Comparison of ENCODE assay signal across 35 mouse cellular contexts in genomic region chr12:103481671-103482070, GRCm38 (mm10). TPM values are rescaled to one million over a fixed set of nuclear protein-coding genes. Genes with fewer than 3 reads are reported as not detected.
DNase-seq lines count a peak whose midpoint lies in the region; TF ChIP-seq lines count a peak whose summit lies in the region.
"Had no signal": no experiment of that assay in that cellular context is flagged by ENCODE, and none has a peak within 500 bp of the region (broad histone marks: within the 10 kb centered on the region; RNA-seq: fewer than 3 reads in every experiment).

No protein-coding gene starts in this region.

- WGBS in lung, adult 2 months, result 57% methylated on average over 5 of the region's 5 CpGs

- no peaks in the 10 kb centered on the region for H3K4me1 ChIP-seq in lung, adult 2 months (ENCODE audit: control insufficient read depth, insufficient read depth, low read length)
- H3K4me1 ChIP-seq: forebrain, embryonic 13.5 days; heart, embryonic 12.5 days; hindbrain, embryonic 13.5 days; limb, embryonic 13.5 days had no signal

- intact Hi-C loops in left cerebral cortex, postnatal 36 days (cut with DNase I), result no loop called here

- TF ChIP-seq POLR2A in lung, adult 2 months (IDR thresholded peaks at IDR 0.05; ENCODE audit: borderline replicate concordance, extremely low read depth, low read depth, low read length), result no peak

- H3K4me3 ChIP-seq in lung, adult 2 months (replicated peaks; ENCODE audit: extremely low read depth, low read depth, low read length), result no peak overlapping the region
- H3K4me3 ChIP-seq: forebrain, embryonic 13.5 days; heart, adult 2 months; heart, embryonic 12.5 days; hindbrain, embryonic 13.5 days; left cerebral cortex, adult 2 months; limb, embryonic 13.5 days had no signal

- TF ChIP-seq CTCF in lung, adult 2 months (IDR thresholded peaks at IDR 0.05; ENCODE audit: insufficient read depth, low read length), result no peak

- peak; percentile 47 for DNase-seq in adrenal gland, postnatal 10 days
- DNase-seq in adrenal gland, adult 18-20 months (ENCODE audit: low spot score in 2 of 2), result no peak
- DNase-seq in layer of hippocampus, adult 11-12 months (ENCODE audit: low spot score), result peak; percentile 0
- no peak for DNase-seq in layer of hippocampus, adult 8-10 months (ENCODE audit: low spot score in 2 of 2)
- DNase-seq in lung, postnatal 25 days (ENCODE audit: low spot score), result peak; percentile 30
- no peak for DNase-seq in lung, adult 2 months
- DNase-seq in left cerebral cortex, postnatal 36 days (ENCODE audit: low spot score in 2 of 2), result no peak
- DNase-seq: cerebellum, adult 11 months; cerebellum, adult 9-10 months; cerebellum, postnatal 36 days; gastrocnemius, postnatal 25 days; heart, adult 2 months; heart, postnatal 4 days; kidney, adult 9 months; kidney, postnatal 14 days; right cerebral cortex, postnatal 25 days; thymus, postnatal 14 days had no signal

RNA-seq across cellular contexts. Expression of gene Ifi27l2b, which starts 24.6 kb away (rescaled TPM):
- not detected for total RNA-seq in adrenal gland, postnatal 10 days (2021)
- not detected for total RNA-seq in adrenal gland, adult 18-20 months (2021)
- total RNA-seq in layer of hippocampus, adult 8-10 months (2022), result not detected
- polyA plus RNA-seq in lung, adult 2 months (2012; rRNA removed), result 0.11 and 0.34 TPM in 2 replicates
- total RNA-seq in left cerebral cortex, postnatal 36 days (2021), result not detected
- total RNA-seq: gastrocnemius, postnatal 25 days; heart, adult 2 months; heart, postnatal 4 days; layer of hippocampus, adult 18-20 months; layer of hippocampus, postnatal 14 days; left cerebral cortex, adult 2 months; left cerebral cortex, postnatal 25 days; megakaryocyte, adult 5-6 weeks; MEL; neutrophil, adult 5-6 weeks had no signal
- polyA plus RNA-seq: embryonic facial prominence, embryonic 11.5 days; forebrain, embryonic 13.5 days; hindbrain, embryonic 13.5 days; limb, embryonic 13.5 days; liver, embryonic 14.5 days; lung, embryonic 16.5 days; midbrain, embryonic 11.5 days; midbrain, embryonic 16.5 days; neural tube, embryonic 11.5 days; Patski had no signal

RNA-seq across cellular contexts. Expression of gene Ifi27l2a, which starts 38.2 kb away (rescaled TPM):
- 10 to 100 TPM; 15.6 to 16.8 TPM for total RNA-seq in adrenal gland, postnatal 10 days (2021)
- 1,000 to 10,000 TPM in 1 of 2 experiments, 100 to 1,000 TPM in 1; 365 to 1,033 TPM for total RNA-seq in adrenal gland, adult 18-20 months (2021)
- 10 to 100 TPM in 1 of 4 experiments, 1 to 10 TPM in 2, not detected in 1; 2.8 to 33.0 (median 8.6) TPM for total RNA-seq in layer of hippocampus, adult 8-10 months (2022)
- polyA plus RNA-seq in lung, adult 2 months (2012; rRNA removed), result 319 and 789 TPM in 2 replicates
- total RNA-seq in left cerebral cortex, postnatal 36 days (2021), result 1 to 10 TPM; 1.1 to 4.1 TPM

RNA-seq across cellular contexts. Expression of gene Ifi27, which starts 47.7 kb away (rescaled TPM):
- total RNA-seq in adrenal gland, postnatal 10 days (2021), result 1,000 to 10,000 TPM; 1,092 to 1,163 TPM
- total RNA-seq in adrenal gland, adult 18-20 months (2021), result 1,000 to 10,000 TPM; 1,097 to 1,809 TPM
- 100 to 1,000 TPM; 117 to 188 (median 137) TPM for total RNA-seq in layer of hippocampus, adult 8-10 months (2022)
- polyA plus RNA-seq in lung, adult 2 months (2012; rRNA removed), result 339 and 380 TPM in 2 replicates
- 10 to 100 TPM; 59.2 to 69.4 TPM for total RNA-seq in left cerebral cortex, postnatal 36 days (2021)

RNA-seq across cellular contexts. Expression of gene Ppp4r4, which starts 50.4 kb away (rescaled TPM):
- total RNA-seq in adrenal gland, postnatal 10 days (2021), result 1 to 10 TPM; 2.3 to 3.2 TPM
- total RNA-seq in adrenal gland, adult 18-20 months (2021), result 1 to 10 TPM; 2.5 to 3.4 TPM
- total RNA-seq in layer of hippocampus, adult 8-10 months (2022), result 10 to 100 TPM; 37.8 to 51.4 (median 42.4) TPM
- polyA plus RNA-seq in lung, adult 2 months (2012; rRNA removed), result 3.1 and 4.3 TPM in 2 replicates
- total RNA-seq in left cerebral cortex, postnatal 36 days (2021), result 10 to 100 TPM; 23.4 to 25.1 TPM
- total RNA-seq: megakaryocyte, adult 5-6 weeks had no signal

RNA-seq across cellular contexts. Expression of gene Ddx24, which starts 56.0 kb away (rescaled TPM):
- total RNA-seq in adrenal gland, postnatal 10 days (2021), result 10 to 100 TPM; 94.4 to 99.7 TPM
- 100 to 1,000 TPM; 127 to 134 TPM for total RNA-seq in adrenal gland, adult 18-20 months (2021)
- total RNA-seq in layer of hippocampus, adult 8-10 months (2022), result 100 to 1,000 TPM; 232 to 260 (median 242) TPM
- 33.4 and 35.6 TPM in 2 replicates for polyA plus RNA-seq in lung, adult 2 months (2012; rRNA removed)
- 100 to 1,000 TPM; 209 to 229 TPM for total RNA-seq in left cerebral cortex, postnatal 36 days (2021)

Comparison
In these comparisons a context has a peak if more than half of its experiments do, and no peak if none do; other contexts are left out.
1. DNase-seq: peak in adrenal gland, postnatal 10 days (single experiment), layer of hippocampus, adult 11-12 months (single experiment) and lung, postnatal 25 days (single experiment); none in adrenal gland, adult 18-20 months (0 of 2), layer of hippocampus, adult 8-10 months (0 of 2), lung, adult 2 months (single experiment) and left cerebral cortex, postnatal 36 days (0 of 2).
2. RNA of gene Ifi27l2a, which starts 38.2 kb away (total RNA-seq): 365 to 1,033 TPM in adrenal gland, adult 18-20 months; 15.6 to 16.8 TPM in adrenal gland, postnatal 10 days, 2.8 to 33.0 TPM in layer of hippocampus, adult 8-10 months and 1.1 to 4.1 TPM in left cerebral cortex, postnatal 36 days; every median in the first group is over 10 times any median in the second.
3. RNA of gene Ifi27, which starts 47.7 kb away (total RNA-seq): 1,097 to 1,809 TPM in adrenal gland, adult 18-20 months and 1,092 to 1,163 TPM in adrenal gland, postnatal 10 days; 117 to 188 TPM in layer of hippocampus, adult 8-10 months and 59.2 to 69.4 TPM in left cerebral cortex, postnatal 36 days; every median in the first group is over 4 times any median in the second.